Mouse (Mus musculus) adrenal gland, adult 2 months (tissue): Measurements from ENCODE around the gene Taok1. TPM values are rescaled to one million over a fixed set of nuclear protein-coding genes. Genes with fewer than 3 reads are reported as not detected.
"Not testable (repeated sequence)": the region's sequence is repeated elsewhere in the genome, so short reads cannot be mapped to it uniquely, and the experiment has no call there.

ENCODE experiments used
- DNase-seq: peaks from one replicate; pipeline ENCODE4 v3.0.0; 2021
- polyA plus RNA-seq: library from polyadenylated mRNA; depleted of rRNA; stranded (reverse); fragments of >200 nt; gene quantifications from 2 replicates; pipeline ENCODE4 v1.2.3, GENCODE M21; 2012
- total RNA-seq, 2 experiments: library from RNA; stranded (reverse); gene quantifications; 2 replicates each; pipeline ENCODE4 v1.2.3; 2021

Taok1 gene
- total and polyA plus RNA-seq, 3 experiments: 2.8 to 51.0 (median 45.9) TPM

- no peak for DNase-seq
These were observed 22.4 kb downstream of the Taok1 start for GRCm38 (mm10) chr11:77585201-77585600.

- no peak for DNase-seq
These were observed 62.4 kb downstream of the Taok1 start for GRCm38 (mm10) chr11:77545261-77545660.

GRCm38 (mm10) chr11:77532202-77532846 is 75.3 kb downstream of the Taok1 start:
- no peak for DNase-seq

GRCm38 (mm10) chr11:77530862-77531261 is 76.8 kb downstream of the Taok1 start:
- no peak for DNase-seq

- DNase-seq: no peak
These were observed 78.0 kb downstream of the Taok1 start for GRCm38 (mm10) chr11:77529644-77530043.

- not testable (repeated sequence) for DNase-seq
These were observed 79.2 kb downstream of the Taok1 start for GRCm38 (mm10) chr11:77528420-77528819.

GRCm38 (mm10) chr11:77525804-77526486 is 81.7 kb downstream of the Taok1 start:
- no peak for DNase-seq

GRCm38 (mm10) chr11:77520601-77521529 is 86.8 kb downstream of the Taok1 start:
- DNase-seq: no peak

GRCm38 (mm10) chr11:77519043-77519442 is 88.6 kb downstream of the Taok1 start, which contains the start of gene Gm10392:
Gene Gm10392 (minus strand): TSS chr11:77519198.
- DNase-seq: no peak

GRCm38 (mm10) chr11:77518051-77518798 is 89.4 kb downstream of the Taok1 start:
- peak; percentile 60 for DNase-seq

- DNase-seq: no peak
These were observed 90.8 kb downstream of the Taok1 start for GRCm38 (mm10) chr11:77516553-77517425.

GRCm38 (mm10) chr11:77515637-77516552 is 91.7 kb downstream of the Taok1 start, which contains the start of gene Trp53i13:
Gene Trp53i13 (minus strand): TSS chr11:77515980.
- no peak for DNase-seq

- peak; percentile 96 for DNase-seq
These were observed 92.6 kb downstream of the Taok1 start, which contains the start of gene Abhd15 for GRCm38 (mm10) chr11:77514832-77515636. Gene Abhd15 (plus strand): TSS chr11:77515121.

GRCm38 (mm10) chr11:77514281-77514831 is 93.3 kb downstream of the Taok1 start:
- no peak for DNase-seq

- DNase-seq: peak; percentile 54
These were observed 93.8 kb downstream of the Taok1 start for GRCm38 (mm10) chr11:77513811-77514170.

GRCm38 (mm10) chr11:77512891-77513810 is 94.5 kb downstream of the Taok1 start:
- peak; percentile 93 for DNase-seq

- no peak for DNase-seq
These were observed 96.3 kb downstream of the Taok1 start for GRCm38 (mm10) chr11:77511336-77511735.
